Mouse (Mus musculus): ENCODE results near the gene Atp8b2.
A peak's percentile ranks its signal among the peaks of the same experiment; 100 is the strongest.

The Atp8b2 gene

DNA sequence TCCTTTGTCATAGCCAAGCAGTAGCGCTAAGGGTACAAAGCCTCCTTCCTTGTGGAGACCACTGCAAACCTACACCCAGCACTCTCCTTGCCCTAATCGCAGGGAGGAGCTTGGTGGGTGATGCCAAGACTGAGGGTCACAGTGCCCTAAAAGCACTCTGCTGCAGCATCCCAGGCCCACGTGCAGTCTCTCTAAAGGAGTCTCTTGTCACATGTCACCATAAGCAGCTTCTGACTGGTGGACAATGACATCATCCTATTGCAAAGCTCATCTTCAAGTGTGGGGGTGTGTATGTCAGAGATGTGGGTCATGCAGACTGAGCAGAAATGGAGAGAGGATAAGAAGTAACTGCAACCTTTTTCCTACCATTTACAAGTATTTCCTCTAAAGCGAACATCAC lies 3.9 kb downstream of the Atp8b2 start:
- DNase-seq (ENCODE audit: inconsistent ontology term): peak; percentile 53

DNA sequence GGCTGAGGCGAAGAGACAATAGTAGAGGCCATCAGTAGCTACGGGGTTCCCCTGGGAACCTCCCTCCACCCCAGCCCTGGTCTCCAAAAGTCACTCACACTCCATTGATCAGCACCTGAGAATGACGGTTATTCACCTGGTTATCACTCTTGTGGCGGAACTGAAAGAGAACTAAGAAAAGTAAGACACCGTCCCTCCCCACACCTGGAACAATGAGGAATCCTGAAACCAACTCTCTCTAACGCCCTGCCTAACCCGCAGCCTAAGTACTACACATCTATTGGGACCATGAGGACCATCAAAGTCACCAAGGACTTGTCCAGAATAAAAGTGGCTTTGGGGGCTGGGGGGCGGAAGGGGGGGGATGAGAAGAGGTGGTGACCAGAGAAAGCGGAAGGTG lies 5.4 kb downstream of the Atp8b2 start:
- DNase-seq (ENCODE audit: inconsistent ontology term): no peak

DNA sequence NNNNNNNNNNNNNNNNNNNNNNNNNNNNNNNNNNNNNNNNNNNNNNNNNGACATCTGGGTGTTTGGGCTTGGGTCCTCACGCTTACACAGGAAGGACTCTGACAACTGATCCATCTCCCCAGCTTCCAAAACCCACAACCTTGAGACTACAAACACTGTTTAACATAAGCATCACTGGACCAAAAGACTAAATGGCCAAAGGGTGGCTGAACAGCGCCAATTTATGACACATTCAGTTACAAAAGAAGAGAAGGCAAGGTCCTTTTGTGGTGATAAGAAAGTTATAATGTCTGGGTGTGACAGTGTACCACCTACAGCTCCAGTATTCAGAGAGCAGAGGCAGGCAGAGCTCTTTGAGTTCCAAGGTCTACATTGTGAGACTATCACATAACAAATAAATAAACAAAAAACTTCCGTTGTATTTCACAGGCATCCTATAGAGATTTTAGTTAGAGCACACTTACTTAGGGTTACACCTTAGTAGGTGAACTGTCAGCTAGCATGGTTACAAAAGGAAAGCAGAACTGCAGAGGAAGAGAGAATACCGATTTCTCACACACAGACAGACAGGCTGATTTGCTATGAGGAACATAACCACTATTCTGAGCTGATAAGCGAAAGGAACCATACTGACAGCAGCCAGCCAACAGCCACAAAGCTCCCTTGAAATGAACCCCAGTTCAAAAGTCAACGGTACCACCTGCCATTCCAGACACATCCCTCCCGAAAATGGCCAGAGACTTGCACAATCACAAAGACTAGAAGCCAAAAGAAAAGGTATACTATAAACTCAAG lies 6.9 kb downstream of the Atp8b2 start:
- DNase-seq (ENCODE audit: inconsistent ontology term): no peak

DNA sequence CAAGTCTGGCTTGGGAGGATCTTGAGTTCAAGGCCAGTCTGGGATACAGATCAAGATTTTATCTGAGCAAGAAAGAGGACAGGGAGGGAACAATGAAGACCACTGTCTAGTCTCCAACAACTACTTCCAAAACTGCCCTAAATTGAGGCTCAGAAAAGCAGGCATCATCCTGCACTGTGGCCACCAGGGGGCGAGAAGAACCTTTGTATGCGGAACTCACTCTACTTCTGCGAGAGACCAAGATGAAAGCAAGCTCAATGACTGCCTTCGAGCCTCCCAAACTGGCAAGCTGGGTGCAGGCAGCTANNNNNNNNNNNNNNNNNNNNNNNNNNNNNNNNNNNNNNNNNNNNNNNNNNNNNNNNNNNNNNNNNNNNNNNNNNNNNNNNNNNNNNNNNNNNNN lies 9.9 kb downstream of the Atp8b2 start:
- DNase-seq (ENCODE audit: inconsistent ontology term): peak; percentile 63

DNA sequence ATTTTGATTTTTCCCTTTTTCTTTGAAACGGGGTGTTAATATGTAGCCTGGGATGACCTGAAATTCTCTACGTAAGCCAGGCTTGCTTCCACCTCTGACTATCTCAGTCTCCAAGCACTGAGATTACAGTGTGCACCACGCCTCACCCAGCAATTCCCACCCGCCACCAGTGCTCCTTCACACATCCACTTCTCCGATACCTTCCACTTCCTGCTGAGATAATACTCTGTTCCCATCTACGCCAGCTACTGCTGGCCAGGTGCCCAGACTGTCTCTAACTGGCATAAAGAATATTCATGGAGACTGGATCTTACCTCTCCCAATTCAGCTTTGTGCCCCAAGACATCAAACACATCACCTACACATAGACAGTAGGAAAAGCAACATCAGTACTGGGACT lies 14.7 kb downstream of the Atp8b2 start:
- no peak for DNase-seq (ENCODE audit: inconsistent ontology term)

DNA sequence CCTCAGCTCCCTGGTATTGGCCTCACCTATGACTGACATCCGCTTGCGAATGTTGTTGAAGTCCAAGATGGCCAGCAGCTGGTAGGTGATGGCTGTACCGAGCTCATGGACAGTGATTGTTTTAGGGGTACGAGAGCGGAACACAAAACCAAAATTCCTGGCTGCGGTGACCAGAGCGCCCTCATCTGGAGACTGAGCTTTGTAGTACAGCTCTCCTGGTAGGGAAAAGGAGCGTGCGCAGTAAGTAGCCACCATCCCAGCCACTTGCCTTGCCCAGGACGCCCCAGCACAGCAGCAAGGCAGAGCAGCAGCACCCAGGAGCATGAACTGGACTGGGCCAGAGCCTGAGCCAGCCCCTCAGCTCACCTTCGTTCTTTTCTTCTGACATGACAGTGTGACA lies 15.3 kb downstream of the Atp8b2 start:
- DNase-seq (ENCODE audit: inconsistent ontology term): no peak

DNA sequence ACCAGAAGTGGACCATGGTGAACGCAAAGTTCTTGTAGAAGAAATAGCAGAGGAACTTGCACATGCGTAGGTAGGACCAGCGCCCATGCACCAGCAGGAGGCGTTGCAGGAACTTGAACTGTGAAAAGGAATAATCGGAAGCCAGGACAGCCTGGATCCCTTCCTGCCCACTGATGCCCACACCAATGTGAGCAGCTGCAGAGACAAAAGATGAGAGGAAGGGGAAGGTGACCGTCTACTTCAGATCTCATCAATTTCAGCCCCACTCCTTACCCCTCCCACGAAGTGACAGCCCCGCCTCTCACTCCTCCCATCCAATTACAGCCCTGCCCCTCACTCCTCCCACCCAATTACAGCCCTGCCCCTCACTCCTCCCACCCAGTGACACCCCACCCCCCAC lies 18.3 kb downstream of the Atp8b2 start:
- DNase-seq (ENCODE audit: inconsistent ontology term): no peak

DNA sequence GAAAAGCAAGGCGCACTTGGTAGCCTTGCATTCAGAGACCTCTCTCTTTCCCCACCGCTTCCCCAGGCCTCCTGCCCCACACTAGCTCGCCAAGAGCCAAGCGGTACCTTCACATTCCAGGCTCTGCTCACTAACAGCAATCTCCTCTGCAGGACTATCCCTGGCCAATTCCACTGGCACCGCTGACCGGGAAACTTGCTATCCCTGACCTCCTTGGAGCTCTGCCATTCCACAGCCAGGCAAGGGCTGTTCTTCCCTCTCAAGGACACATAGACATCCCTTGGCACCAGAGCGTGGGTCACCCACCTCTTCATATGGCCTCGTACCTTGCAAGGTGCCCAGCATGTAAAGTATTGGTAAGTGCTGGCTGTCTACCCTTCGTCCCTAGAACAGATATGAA lies 20.4 kb downstream of the Atp8b2 start:
- no peak for DNase-seq (ENCODE audit: inconsistent ontology term)

DNA sequence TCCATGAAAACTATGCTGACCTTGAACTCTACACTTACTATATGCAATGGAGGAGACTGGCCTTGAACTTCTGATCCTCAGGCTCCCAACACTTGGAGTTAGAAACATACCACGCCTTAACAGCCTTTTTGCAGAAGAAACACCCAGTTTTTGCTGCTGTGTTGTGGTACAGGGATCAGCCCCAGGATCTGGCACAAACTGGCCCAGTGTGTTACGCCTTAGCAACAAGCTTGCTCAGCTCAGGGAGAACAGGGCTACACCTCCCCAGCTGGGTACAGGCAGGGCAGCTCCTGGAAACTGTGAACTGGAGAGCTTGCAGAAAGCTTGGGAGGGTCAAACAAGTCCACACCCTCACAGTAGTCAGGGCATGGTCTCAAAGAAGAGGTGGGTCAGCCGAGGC lies 26.8 kb downstream of the Atp8b2 start:
- DNase-seq (ENCODE audit: inconsistent ontology term): no peak

DNA sequence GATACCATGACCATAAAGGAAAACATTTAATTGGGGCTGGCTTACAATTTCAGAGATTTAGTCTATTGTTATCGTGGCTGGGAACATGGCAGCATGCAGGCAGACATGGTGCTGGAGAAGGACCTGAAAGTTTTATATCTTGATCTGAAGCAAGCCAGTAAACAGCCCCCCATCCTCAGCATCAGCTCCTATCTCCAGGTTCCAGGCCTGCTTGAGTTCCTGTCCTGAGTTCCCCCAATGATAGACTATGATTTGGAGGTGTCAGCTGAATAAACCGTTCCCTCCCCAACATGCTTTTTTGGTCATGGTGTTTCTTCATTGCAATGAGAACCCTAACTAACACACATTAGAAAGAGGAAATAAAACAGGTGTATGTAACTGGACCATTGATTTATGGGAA lies 30.4 kb downstream of the Atp8b2 start:
- no peak for DNase-seq (ENCODE audit: inconsistent ontology term)

DNA sequence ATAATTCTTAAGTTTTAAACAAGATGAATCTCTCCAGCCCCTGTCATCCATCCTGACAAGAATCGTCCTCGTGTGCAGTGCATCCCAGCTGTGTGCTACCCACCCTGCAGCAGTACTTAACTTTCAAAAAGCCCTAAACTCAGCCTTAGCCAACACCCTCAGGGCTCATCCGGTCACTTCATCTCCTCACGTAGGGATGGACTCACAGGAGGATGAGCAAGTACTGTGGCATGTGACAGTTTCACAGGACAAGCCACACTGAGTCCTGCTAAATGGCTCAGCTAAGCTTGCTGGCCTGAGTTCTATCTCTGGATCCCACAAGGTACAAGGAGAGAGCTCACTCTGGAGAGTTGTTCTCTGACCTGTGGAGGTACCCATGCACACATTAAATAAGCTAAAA lies 34.4 kb downstream of the Atp8b2 start:
- DNase-seq (ENCODE audit: inconsistent ontology term): peak; percentile 19

DNA sequence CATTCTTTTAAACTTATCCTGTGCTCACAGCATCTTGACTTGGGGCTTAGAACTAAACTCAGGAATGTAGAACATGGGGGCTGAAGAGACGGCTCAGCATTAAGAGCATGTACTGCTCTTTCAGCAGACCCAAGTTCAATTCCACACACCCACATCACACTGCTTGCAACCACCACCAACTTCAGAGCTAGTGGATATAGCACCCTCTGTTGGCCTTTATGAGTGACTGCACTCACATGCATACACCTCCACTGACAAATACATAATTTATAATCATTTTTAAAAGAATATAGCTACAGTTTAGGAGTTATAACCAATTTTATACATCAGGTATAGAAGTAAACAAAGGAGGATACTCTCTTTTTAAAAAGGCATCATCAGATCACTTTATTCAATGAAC lies 36.9 kb downstream of the Atp8b2 start:
- DNase-seq (ENCODE audit: inconsistent ontology term): no peak

DNA sequence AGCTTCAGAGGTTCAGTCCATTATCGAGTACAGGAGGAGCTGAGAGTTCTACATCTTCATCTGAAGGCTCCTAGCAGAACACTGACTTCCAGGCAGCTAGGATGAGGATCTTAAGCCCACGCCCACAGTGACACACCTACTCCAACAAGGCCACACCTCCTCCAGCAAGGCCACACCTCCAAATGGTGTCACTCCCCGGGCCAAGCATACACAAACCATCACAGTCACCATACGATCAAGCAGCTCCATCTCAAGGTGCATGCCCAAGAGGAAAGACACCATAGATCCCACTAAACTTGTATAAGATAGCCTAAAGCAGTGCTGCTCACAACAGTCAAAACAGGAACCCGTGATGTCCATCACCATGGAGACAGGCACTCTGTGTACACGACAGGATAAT lies 42.6 kb downstream of the Atp8b2 start:
- DNase-seq (ENCODE audit: inconsistent ontology term): no peak

DNA sequence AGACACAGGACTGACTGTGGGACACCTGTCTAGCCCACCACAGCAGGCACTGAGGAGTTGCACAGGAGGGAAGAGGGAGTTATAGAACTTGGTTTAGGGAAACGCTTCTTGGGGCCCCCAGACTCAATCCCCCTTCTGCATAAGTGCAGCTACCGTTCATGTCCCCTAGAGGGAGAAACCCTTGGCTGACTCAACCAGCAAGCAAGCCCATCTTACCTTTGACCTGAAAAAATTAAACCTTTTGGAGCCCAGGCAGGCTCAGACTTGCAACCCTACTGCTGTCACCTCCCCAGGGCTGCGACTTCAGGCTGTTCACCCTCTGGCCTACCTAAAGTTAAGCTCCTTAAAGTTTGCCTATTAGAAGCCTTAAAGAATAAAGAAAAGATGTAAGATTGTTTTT lies 45.9 kb downstream of the Atp8b2 start:
- DNase-seq (ENCODE audit: inconsistent ontology term): no peak

DNA sequence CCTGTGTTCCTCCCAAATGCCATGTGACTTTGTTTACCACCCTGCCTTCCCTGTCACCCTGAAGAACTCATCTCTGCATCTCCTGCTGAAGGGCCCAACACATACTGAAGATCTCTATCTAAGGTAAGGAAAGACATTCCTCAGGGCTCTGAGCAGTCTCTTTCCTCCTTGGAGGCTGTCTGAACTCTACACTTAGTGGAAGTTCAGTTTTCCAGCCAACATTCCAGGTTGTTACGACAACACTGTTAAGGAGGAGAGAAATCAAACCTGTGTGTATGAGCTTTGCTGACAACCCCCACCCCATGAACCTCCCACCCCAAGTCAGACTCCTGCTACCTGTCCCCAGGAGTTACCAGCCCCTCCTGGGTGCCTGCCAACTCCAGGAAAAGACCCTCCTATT lies 46.7 kb downstream of the Atp8b2 start:
- DNase-seq (ENCODE audit: inconsistent ontology term): no peak

DNA sequence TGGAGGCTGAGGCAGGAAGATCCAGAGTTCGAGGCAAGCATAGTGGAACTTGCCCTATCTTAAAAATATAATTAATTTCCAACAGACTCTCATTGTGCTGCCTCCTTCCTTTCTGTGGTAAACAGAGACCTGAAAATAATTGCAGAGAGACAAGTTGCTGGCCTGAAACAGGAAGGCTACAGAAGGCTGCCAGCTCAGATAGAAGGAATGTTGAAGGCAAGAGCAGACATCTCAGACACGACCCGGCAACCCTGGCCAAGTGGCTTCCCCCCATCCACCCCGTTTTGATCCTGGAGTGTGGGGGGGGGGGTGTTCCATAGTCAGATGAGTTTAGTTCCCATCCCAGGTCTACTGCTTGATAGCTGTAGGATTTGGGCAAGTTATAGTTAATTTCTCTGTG lies 48.6 kb downstream of the Atp8b2 start:
- peak; percentile 30 for DNase-seq (ENCODE audit: inconsistent ontology term)

DNA sequence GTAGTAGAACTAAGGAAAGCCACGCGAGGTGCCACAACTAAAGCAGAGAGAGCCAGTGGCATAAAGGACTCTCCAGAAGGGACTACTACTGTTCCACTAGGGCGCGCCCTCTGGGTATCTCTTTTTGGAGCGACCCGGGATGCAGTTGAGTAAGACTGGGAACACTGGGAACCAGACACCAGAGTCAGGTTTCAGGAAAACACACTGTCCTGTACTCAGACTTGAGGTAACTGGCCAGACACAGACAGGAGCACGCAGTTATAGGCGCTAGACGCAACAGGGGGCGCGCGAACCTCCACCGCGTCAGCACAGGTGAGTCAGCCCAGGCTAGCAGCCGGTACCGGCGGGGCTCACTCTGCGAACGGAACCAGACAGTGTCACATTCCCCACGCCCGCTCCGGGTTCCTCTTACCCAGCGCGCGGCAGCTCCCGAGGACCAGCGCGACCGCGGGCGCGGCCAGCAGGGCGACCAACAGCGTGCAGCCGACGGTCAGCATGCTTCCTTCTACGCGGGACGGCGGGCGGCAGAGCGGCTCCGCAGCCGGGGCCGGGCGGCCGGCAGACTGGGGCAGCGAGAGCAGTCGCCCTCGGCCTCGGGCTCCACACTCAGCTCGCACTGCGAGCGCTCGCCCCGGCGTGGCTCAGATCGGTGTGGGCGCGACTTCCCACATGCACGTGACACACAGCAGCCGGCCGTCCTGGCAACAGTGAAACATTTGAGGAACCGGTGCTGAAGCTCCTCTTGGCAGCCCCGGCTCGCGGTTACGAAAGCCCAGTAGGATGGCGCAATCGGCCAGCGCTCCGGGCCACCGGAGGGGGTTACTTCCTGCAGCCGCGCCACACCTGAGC lies 50.5 kb downstream of the Atp8b2 start, which contains the start of gene Il6ra:
Gene Il6ra (minus strand): TSS at position 654 of the 849 bp plus-strand sequence.
- peak; percentile 89 for DNase-seq (ENCODE audit: inconsistent ontology term)

DNA sequence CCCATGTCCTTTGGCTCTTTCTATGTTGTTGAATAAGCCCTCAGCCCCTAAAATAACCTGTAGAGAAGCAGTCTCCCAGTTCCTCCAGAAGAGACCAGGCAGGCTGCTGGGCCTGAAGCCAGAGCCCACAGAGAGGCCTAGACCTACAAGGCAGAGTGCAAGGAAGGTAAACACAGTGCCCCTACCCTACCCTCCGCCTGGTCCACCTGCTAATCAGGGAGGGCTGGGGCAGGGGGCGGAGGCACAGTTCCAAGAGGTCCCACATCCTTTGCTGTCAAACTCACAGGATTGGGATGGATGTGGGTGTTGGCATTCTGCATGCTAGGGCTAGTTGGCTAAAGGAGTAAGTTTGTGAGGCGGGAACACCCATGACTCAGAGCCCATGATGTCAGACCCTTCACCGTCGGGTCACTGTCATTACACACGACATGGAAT lies 51.2 kb downstream of the Atp8b2 start:
- DNase-seq (ENCODE audit: inconsistent ontology term): no peak

DNA sequence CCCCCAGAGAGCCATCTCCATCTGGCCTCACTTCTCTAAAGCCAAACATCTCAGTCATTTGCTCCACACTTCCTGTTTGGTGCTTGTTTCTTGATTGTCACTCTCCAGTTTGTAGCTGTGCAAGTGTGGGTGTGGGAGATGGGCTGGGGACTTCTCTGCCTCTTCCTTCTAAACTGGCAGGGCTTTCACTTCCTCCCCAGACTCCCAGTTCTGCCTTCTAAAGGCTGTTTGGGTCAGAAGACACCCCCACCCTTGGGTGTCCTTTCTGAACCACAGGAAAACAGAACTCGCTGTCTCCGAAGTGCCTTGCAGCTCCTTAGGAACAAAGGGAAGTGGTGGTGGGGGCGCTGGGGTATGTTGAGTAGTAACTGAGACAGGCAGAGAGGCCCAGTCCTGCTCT lies 52.1 kb downstream of the Atp8b2 start:
- DNase-seq (ENCODE audit: inconsistent ontology term): no peak

DNA sequence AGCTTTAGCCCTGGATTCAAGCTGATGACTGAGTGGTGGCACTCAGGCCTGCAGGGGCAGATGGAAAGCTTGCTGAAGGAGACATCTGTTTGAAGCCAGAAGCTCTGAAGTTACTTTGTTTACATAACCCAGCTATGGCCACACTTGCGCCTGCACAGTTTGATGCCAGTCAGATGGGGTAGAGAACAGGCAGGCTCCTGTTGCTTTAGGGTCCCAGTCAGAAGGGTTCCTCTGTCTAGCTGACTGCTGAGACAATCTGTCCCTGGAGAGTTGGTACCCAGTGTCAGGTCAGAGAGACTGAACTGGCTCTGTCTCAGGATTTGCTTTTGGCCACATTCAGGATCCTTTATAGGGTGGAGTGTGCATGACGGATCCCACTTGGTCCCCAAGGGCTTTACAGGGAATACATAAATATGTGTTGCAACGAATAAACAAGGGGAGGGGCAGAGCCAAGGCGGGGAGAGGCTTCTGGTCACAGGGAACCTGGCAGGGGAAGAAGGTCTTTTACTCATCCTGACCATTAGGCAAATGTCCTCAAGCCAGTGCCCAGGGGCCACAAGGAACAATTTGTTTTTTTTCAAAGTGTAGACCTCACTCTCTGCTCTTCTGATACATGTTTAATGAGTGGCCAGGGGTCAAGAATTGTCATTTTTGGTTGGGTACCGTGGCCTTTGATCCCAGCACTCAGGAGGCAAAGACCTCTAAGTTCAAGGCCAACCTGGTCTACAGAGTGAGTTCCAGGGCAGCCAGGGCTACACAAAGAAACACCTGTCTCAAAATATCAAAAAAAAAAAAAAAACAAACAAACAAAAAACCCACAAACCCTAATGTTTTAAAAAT lies 53.4 kb downstream of the Atp8b2 start:
- DNase-seq (ENCODE audit: inconsistent ontology term): no peak

DNA sequence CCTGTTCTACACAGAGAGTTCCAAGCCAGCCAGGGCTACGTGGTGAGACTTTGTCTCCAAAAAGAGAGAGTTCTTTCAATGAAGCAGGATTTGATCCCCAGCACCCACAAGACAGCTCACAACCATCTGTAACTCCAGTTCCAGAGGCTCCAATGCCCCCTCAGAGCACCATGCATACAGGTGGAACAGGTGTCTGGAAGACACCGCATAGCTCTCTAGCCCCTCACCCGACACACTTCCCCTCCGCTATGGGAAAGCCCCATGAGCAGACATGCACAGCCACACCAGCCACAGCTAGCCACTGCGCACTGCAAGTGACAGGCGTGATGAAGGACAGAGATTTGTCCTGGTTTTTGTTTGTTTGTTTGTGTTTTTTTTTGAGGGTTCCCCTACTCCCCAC lies 54.5 kb downstream of the Atp8b2 start:
- no peak for DNase-seq (ENCODE audit: inconsistent ontology term)

DNA sequence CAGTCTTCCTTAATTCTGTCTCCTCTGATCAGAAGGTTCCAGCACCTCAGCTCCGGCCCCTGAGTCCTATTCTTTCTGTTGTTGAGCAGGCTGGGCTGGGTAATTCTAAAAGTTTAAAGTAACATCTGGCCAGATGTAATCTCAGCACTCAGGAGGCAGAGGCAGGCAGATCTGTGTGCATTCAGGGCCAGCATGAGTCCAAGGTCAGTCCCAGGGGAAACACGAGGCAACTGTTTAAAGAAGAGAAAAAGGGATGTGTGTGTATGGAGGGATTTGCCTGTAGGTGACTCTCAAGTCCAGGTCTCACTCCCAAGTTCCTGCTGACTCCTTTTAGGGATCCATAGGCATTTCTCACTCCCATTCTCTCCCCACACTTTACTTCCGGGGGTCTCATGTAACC lies 55.5 kb downstream of the Atp8b2 start:
- no peak for DNase-seq (ENCODE audit: inconsistent ontology term)

All from Muller cell, postnatal 12 days (primary cell).